Mouse (Mus musculus) erythroblast, embryonic 14.5 days (primary cell): ENCODE measurements around the gene Kiss1r.

Experiments
- GATA1 ChIP-seq: IDR thresholded peaks from 2 replicates; pipeline ENCODE4 v1.6.1; 2012; ENCODE audit warnings: low read length, inconsistent platforms, mixed read lengths
- TAL1 ChIP-seq: IDR thresholded peaks from 3 replicates; pipeline ENCODE4 v1.6.1; 2012; ENCODE audit warnings: low read length, inconsistent platforms, mixed read lengths

DNA sequence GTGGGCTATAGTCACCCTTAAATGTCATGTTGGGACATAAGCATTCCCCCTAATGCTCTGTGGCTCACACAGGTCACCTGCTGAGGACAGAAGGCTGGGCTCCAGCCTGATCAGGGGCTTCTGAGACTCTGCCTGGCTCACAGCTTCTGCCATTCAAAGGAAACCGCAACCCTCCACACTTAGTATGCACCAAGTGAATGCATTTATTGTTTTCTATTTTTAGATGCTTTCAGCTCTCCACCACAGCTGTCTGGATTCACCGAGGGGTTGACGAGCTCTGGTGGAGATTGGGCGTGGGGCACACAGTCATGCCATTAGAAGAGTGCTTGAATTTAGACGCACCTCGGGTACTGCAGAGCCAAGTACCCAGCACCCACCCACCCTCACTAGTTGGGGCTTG lies 43.5 kb upstream of the Kiss1r start:
- TF ChIP-seq GATA1 (no peak), TAL1 (no peak)
